Mouse (Mus musculus) stomach, postnatal 0 days (tissue): ENCODE data around the gene Mbnl1. TPM values are rescaled to one million over a fixed set of nuclear protein-coding genes. Genes with fewer than 3 reads are reported as not detected.

Experiments used
- ATAC-seq: fragments of 200-750 bp; cut with Nextera tagmentation; 2 replicates; pipeline ENCODE4 v1.8.0; 2017; ENCODE audit not compliant: low FRiP score, low TSS enrichment
- DNase-seq: peaks from one replicate; pipeline ENCODE4 v3.0.0-alpha.2; 2016; ENCODE audit warnings: low spot score
- H3K27ac ChIP-seq: fragments of 300-500 bp; sonication (generic); replicated peaks from 2 replicates; pipeline ENCODE4 v1.5.1; 2014; ENCODE audit warnings: mild to moderate bottlenecking, control low read depth
- H3K27me3 ChIP-seq: fragments of 300-500 bp; sonication (generic); 2 replicates; pipeline ENCODE4 v1.6.1; 2014; ENCODE audit warnings: low read length; ENCODE audit not compliant: control insufficient read depth, insufficient read depth
- H3K36me3 ChIP-seq: fragments of 300-500 bp; sonication (generic); 2 replicates; pipeline ENCODE4 v1.6.1; 2014; ENCODE audit warnings: low read length, mixed read lengths; ENCODE audit not compliant: control insufficient read depth, insufficient read depth
- H3K4me1 ChIP-seq: fragments of 300-500 bp; sonication (generic); replicated peaks from 2 replicates; pipeline ENCODE4 v1.6.1; 2014; ENCODE audit warnings: antibody characterized with exemption; ENCODE audit not compliant: control insufficient read depth, insufficient read depth
- H3K4me2 ChIP-seq: fragments of 300-500 bp; sonication (generic); replicated peaks from 2 replicates; pipeline ENCODE4 v1.6.1; 2014; ENCODE audit warnings: low read depth, mild to moderate bottlenecking, control low read depth, moderate library complexity
- H3K4me3 ChIP-seq: fragments of 300-500 bp; sonication (generic); 2 replicates; pipeline ENCODE4 v1.5.1; 2014; ENCODE audit warnings: low read depth, low read length, control low read depth
- H3K9ac ChIP-seq: fragments of 300-500 bp; sonication (generic); 2 replicates; pipeline ENCODE4 v1.6.1; 2014; ENCODE audit warnings: mild to moderate bottlenecking, low read length, control low read depth, mixed read lengths
- H3K9me3 ChIP-seq: fragments of 300-500 bp; sonication (generic); 2 replicates; pipeline ENCODE4 v1.6.1; 2016; ENCODE audit warnings: low read length; ENCODE audit not compliant: control insufficient read depth
- CTCF ChIP-seq: IDR thresholded peaks from 2 replicates; pipeline ENCODE4 v1.5.1; 2016; ENCODE audit warnings: antibody characterized with exemption, low read depth, mild to moderate bottlenecking, moderate library complexity
- EP300 ChIP-seq: optimal IDR thresholded peaks from 2 replicates; pipeline ENCODE3; 2016; ENCODE audit warnings: antibody characterized with exemption
- WGBS: fragments of 180-500 bp; shearing (Covaris S2); extraction: QIAGEN DNeasy Blood & Tissue Kit; methylation state at CpG from one replicate; pipeline ENCODE4 v1.1.7; 2014; 5-methylcytosine and 5-hydroxymethylcytosine counted together
- polyA plus RNA-seq: library from polyadenylated mRNA; unstranded; fragments of >200 nt; fragmentation: Nextera tagmentation; extraction: Ambion mirVana; gene quantifications from 2 replicates; pipeline ENCODE4 v1.2.1, GENCODE M21; 2015

Gene Mbnl1
- polyA plus RNA-seq, 1 experiment from 2014 or later: 59.7 TPM

DNA sequence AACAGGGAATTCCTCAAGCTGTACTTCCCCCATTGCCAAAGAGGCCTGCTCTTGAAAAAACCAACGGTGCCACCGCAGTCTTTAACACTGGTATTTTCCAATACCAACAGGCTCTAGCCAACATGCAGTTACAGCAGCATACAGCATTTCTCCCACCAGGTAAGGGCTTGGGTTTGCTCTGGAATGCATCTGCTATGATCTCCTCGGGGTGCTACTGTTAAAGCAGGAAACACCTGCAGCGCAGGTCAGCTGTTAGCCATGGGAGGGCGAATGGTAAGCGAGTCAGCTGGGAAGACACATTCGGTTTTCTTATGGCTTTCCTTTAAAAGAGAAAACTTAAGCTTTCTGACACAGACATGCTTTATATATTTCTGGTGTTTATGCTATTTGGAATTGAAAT is 143.0 kb downstream of the Mbnl1 start:
- peaks cover 6% of the 10 kb centered on the region for H3K36me3 ChIP-seq
- no peak for TF ChIP-seq EP300
- no peak for TF ChIP-seq CTCF
- H3K9me3 ChIP-seq: no peaks in the 10 kb centered on the region
- H3K27me3 ChIP-seq: no peaks in the 10 kb centered on the region
- WGBS: 68% methylated on average over 7 of the region's 7 CpGs
- DNase-seq (no peak), ATAC-seq (no peak)
- H3K4me1 ChIP-seq: no peaks in the 10 kb centered on the region
- H3K9ac ChIP-seq: no peak overlapping the region
- no peak overlapping the region for H3K27ac ChIP-seq
- H3K4me3 ChIP-seq: no peak overlapping the region
- H3K4me2 ChIP-seq: no peak overlapping the region

- 74% methylated on average over 2 of the region's 2 CpGs for WGBS
- DNase-seq: no peak
Measured at GRCm38 (mm10) chr3:60616147-60616546, 143.5 kb downstream of the Mbnl1 start.

GRCm38 (mm10) chr3:60617643-60618042 is 145.0 kb downstream of the Mbnl1 start:
- no peaks in the 10 kb centered on the region for H3K27me3 ChIP-seq
- H3K4me1 ChIP-seq: no peaks in the 10 kb centered on the region
- no peaks in the 10 kb centered on the region for H3K9me3 ChIP-seq
- H3K4me2 ChIP-seq: no peak overlapping the region
- 45% methylated on average over 1 of the region's 1 CpGs for WGBS
- H3K36me3 ChIP-seq: peaks cover 6% of the 10 kb centered on the region
- ATAC-seq: peak; percentile 90
- H3K27ac ChIP-seq: no peak overlapping the region
- H3K9ac ChIP-seq: no peak overlapping the region
- no peak overlapping the region for H3K4me3 ChIP-seq
- peak; percentile 24 for DNase-seq
- TF ChIP-seq EP300 (no peak), CTCF (peak; percentile 33; the same call in 1 of the 2 replicates)

More at GRCm38 (mm10) chr3:60616147-60616546, 143.5 kb downstream of the Mbnl1 start:
- Histone ChIP-seq H3K36me3 (peaks cover 6% of the 10 kb centered on the region), H3K4me1 (no peaks in the 10 kb centered on the region), H3K4me3 (no peak overlapping the region), H3K27me3 (no peaks in the 10 kb centered on the region), H3K9me3 (no peaks in the 10 kb centered on the region), H3K4me2 (no peak overlapping the region), H3K9ac (no peak overlapping the region), H3K27ac (no peak overlapping the region)
- no peak for ATAC-seq
- no peak for TF ChIP-seq EP300

GRCm38 (mm10) chr3:60620236-60620635 is 147.6 kb downstream of the Mbnl1 start:
- H3K4me2 ChIP-seq: no peak overlapping the region
- DNase-seq (no peak), ATAC-seq (no peak)
- H3K4me1 ChIP-seq: no peaks in the 10 kb centered on the region
- no peak for TF ChIP-seq CTCF
- no peak for TF ChIP-seq EP300
- H3K9ac ChIP-seq: no peak overlapping the region
- H3K9me3 ChIP-seq: no peaks in the 10 kb centered on the region
- H3K27me3 ChIP-seq: no peaks in the 10 kb centered on the region
- 0 out of 2 replicates have a peak, but pooled peaks cover 2% of the 10 kb centered on the region for H3K36me3 ChIP-seq
- H3K4me3 ChIP-seq: no peak overlapping the region
- WGBS: 67% methylated on average over 2 of the region's 2 CpGs
- no peak overlapping the region for H3K27ac ChIP-seq

DNA sequence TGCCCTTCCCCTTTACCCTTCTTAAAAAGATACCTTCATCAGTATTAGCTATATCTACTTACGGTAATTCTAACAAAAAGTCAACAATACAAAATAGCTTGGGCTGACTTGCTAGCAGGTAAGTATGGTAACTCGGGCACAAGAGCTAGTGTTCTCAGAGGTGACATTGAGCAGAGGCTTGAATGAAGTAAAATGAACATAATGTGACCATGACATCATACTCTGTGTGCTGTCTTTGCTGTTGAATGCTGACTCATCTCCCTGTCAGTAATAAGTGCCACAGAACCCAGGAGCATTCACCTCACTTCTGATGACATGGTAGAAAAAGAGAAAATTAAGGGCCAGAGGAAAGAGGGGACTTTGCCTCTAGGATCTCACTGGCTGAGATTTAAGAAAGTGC is 158.6 kb downstream of the Mbnl1 start:
- Histone ChIP-seq H3K4me1 (no peaks in the 10 kb centered on the region), H3K27me3 (no peaks in the 10 kb centered on the region), H3K36me3 (peaks cover 2% of the 10 kb centered on the region; the same call in 1 of the 2 replicates), H3K27ac (no peak overlapping the region), H3K4me2 (no peak overlapping the region), H3K9me3 (no peaks in the 10 kb centered on the region), H3K4me3 (no peak overlapping the region), H3K9ac (no peak overlapping the region)
- no peak for ATAC-seq
- WGBS: 91% methylated on average over 2 of the region's 2 CpGs
- DNase-seq: no peak
- no peak for TF ChIP-seq EP300
- no peak for TF ChIP-seq CTCF

DNA sequence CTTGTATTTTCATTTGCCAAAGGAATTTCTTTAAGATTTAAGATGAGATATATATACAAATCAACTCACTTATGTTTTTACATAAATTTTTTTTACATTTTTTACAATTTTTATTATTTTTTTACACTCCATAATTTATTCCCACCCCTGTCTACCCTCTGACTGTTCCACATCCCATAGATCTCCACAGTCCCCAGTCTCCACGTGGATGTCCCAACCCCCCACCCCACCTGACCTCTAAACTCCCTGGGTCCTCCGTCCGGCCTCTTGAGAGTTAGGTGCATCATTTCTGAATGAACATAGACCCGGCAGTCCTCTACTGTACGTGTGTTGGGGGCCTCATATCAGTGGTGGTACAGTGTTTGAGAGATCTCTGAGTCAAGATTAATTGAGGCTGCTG is 159.1 kb downstream of the Mbnl1 start:
- no peak for DNase-seq
- Histone ChIP-seq H3K9ac (no peak overlapping the region), H3K36me3 (no peaks in the 10 kb centered on the region; the same call in 1 of the 2 replicates), H3K4me3 (no peak overlapping the region), H3K27me3 (no peaks in the 10 kb centered on the region), H3K27ac (no peak overlapping the region), H3K4me1 (no peaks in the 10 kb centered on the region), H3K9me3 (no peaks in the 10 kb centered on the region), H3K4me2 (no peak overlapping the region)
- 85% methylated on average over 5 of the region's 5 CpGs for WGBS
- no peak for ATAC-seq
- TF ChIP-seq CTCF (no peak), EP300 (no peak)
